Mouse (Mus musculus) hindbrain, embryonic 11.5 days (tissue): ENCODE measurements at regions not wholly inside any gene's neighbourhood (a gene's known extent, or its start where the extent isn't known, plus 50 kb on each side); places are given as distances from the start of the nearest gene placed in this dataset.

Source experiments
- ATAC-seq: fragments of 200-750 bp; cut with Nextera tagmentation; 2 replicates; pipeline ENCODE4 v1.8.0; 2017; ENCODE audit warnings: mild to moderate bottlenecking, moderate TSS enrichment, moderate library complexity; ENCODE audit not compliant: low FRiP score
- DNase-seq: peaks from one replicate; pipeline ENCODE4 v3.0.0-alpha.2; 2015; ENCODE audit warnings: low spot score
- H3K27ac ChIP-seq: fragments of 300-500 bp; sonication (generic); 2 replicates; pipeline ENCODE4 v1.5.1; 2014; ENCODE audit warnings: mild to moderate bottlenecking, low read depth, low read length
- H3K27me3 ChIP-seq: fragments of 300-500 bp; sonication (generic); 2 replicates; pipeline ENCODE4 v1.6.1; 2014; ENCODE audit warnings: mild to moderate bottlenecking, low read length, moderate library complexity, mixed read lengths; ENCODE audit not compliant: control insufficient read depth, insufficient read depth
- H3K36me3 ChIP-seq: fragments of 300-500 bp; sonication (generic); 2 replicates; pipeline ENCODE4 v1.6.1; 2014; ENCODE audit warnings: mild to moderate bottlenecking, low read length, moderate library complexity, mixed read lengths; ENCODE audit not compliant: control insufficient read depth, insufficient read depth
- H3K4me1 ChIP-seq: fragments of 300-500 bp; sonication (generic); replicated peaks from 2 replicates; pipeline ENCODE4 v1.6.1; 2014; ENCODE audit warnings: low read length, mixed read lengths; ENCODE audit not compliant: control insufficient read depth, insufficient read depth
- H3K4me2 ChIP-seq: fragments of 300-500 bp; sonication (generic); replicated peaks from 2 replicates; pipeline ENCODE4 v1.6.1; 2014; ENCODE audit warnings: mild to moderate bottlenecking, low read depth, low read length
- H3K4me3 ChIP-seq: fragments of 300-500 bp; sonication (generic); 2 replicates; pipeline ENCODE4 v1.5.1; 2014; ENCODE audit warnings: low read depth, low read length
- H3K9ac ChIP-seq: fragments of 300-500 bp; sonication (generic); 2 replicates; pipeline ENCODE4 v1.6.1; 2014; ENCODE audit warnings: low read depth, low read length
- H3K9me3 ChIP-seq: fragments of 300-500 bp; sonication (generic); 2 replicates; pipeline ENCODE4 v1.6.1; 2016; ENCODE audit warnings: low read length; ENCODE audit not compliant: control insufficient read depth
- WGBS: fragments of 180-500 bp; shearing (Covaris S2); extraction: QIAGEN DNeasy Blood & Tissue Kit; methylation state at CpG from one replicate; pipeline ENCODE4 v1.1.7; 2014; 5-methylcytosine and 5-hydroxymethylcytosine counted together

DNA sequence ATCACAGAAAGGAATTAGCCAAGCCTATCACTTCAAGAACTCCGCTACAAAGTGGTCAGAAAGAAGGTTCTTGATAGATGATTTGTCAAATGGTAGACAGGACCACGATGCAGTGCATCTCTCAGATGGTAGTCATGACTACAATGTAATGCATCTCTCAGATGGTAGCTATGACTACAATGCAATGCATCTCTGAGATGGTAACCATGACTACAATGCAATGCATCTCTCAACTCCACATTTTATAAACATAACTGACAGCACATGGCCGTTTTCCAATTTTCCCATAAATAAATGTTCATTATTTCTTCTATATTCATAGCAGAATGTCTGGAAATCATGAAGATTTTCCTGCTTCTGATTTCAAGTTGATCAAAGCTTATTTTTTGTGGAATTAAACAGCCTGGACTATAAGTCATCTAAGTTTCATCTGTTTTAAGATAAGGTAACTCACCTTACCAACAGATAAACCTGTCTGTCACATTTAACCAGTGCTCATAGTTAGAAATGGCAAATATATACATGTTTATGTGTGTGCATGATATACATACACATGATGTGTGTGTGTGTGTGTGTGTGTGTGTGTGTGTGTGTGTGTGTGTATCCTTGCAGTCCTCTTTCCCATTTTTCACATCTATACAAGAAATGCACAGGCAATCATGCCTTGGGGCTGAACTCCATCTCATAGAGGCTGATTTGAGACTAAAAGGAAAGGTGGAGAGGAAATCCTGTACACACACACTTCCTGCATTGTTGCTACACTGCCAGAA lies 122.4 kb downstream of the Phf3 start:
- Histone ChIP-seq H3K9ac (no peak overlapping the region), H3K27me3 (no peaks in the 10 kb centered on the region), H3K4me3 (no peak overlapping the region), H3K9me3 (no peaks in the 10 kb centered on the region), H3K4me1 (no peaks in the 10 kb centered on the region), H3K36me3 (no peaks in the 10 kb centered on the region), H3K4me2 (no peak overlapping the region), H3K27ac (no peak overlapping the region)
- DNase-seq (peak; percentile 5), ATAC-seq (0 out of 2 replicates have a peak, but pooled peaks have one; percentile 57)
- WGBS: 69% methylated on average over 3 of the region's 3 CpGs

DNA sequence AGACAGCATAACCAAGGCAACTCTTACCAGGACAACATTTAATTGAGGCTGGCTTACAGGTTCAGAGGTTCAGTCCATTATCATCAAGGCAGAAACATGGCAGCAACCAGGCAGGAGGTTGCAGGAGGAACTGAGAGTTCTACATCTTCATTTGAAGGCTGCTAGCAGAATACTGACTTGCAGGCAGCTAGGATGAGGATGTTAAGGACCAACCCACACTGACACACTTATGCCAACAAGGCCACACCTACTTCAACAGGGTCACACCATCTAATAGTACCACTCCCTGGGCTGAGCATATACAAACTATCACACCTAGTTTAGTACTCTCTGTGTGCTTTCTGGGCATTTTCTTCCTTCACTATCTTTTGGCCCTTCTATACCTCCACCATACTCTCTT lies 131.8 kb downstream of the Phf3 start:
- H3K4me3 ChIP-seq: no peak overlapping the region
- H3K9ac ChIP-seq: no peak overlapping the region
- H3K4me2 ChIP-seq: no peak overlapping the region
- no peak overlapping the region for H3K27ac ChIP-seq
- no peaks in the 10 kb centered on the region for H3K9me3 ChIP-seq
- H3K27me3 ChIP-seq: no peaks in the 10 kb centered on the region
- ATAC-seq (no peak), DNase-seq (no peak)
- no peaks in the 10 kb centered on the region for H3K4me1 ChIP-seq
- no peaks in the 10 kb centered on the region for H3K36me3 ChIP-seq

DNA sequence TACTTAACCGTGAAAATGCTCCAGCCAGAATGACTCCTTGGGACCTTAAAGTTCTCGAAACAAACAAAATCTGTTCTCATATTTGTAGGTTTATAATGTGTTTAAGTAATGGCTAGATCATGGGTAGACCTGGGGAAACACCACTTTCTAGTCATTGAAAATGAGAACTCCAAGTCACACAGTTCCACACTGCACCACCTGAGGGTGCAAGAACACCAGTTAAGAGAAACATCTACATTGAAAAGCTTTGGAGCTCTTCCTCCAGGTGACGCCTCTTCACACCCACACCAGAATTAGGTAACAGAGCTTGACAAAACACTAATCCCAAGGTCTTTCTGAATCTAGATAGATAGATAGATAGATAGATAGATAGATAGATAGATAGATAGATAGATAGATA lies 132.9 kb downstream of the Phf3 start:
- H3K36me3 ChIP-seq: no peaks in the 10 kb centered on the region
- no peak overlapping the region for H3K9ac ChIP-seq
- ATAC-seq: no peak
- H3K27ac ChIP-seq: no peak overlapping the region
- H3K27me3 ChIP-seq: no peaks in the 10 kb centered on the region
- no peak overlapping the region for H3K4me3 ChIP-seq
- no peaks in the 10 kb centered on the region for H3K9me3 ChIP-seq
- 79% methylated on average over 3 of the region's 3 CpGs for whole genome bisulfite sequencing
- H3K4me2 ChIP-seq: no peak overlapping the region
- peak; percentile 18 for DNase-seq
- H3K4me1 ChIP-seq: no peaks in the 10 kb centered on the region

DNA sequence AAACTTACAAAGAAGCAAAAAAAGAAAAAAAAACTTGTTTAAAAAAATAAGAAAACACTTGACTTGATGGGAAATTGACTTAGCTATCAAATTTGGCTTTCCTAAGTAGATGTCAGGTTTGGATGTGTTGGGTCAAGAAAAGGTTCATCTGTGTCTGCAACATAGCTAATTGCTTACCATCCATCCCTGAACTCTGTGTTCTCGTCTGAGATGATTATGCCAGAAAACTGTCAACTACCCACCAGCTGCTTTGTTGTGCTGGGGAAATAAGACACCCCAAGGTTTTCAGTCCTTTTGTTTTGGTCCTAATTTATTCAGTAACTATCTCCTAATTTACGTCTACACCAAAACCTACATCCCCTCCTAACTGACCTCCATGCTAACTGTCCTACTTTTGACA lies 152.2 kb downstream of the Phf3 start:
- Histone ChIP-seq H3K4me1 (no peaks in the 10 kb centered on the region), H3K4me3 (no peak overlapping the region), H3K27ac (no peak overlapping the region), H3K36me3 (no peaks in the 10 kb centered on the region), H3K4me2 (no peak overlapping the region), H3K27me3 (no peaks in the 10 kb centered on the region), H3K9ac (no peak overlapping the region), H3K9me3 (no peaks in the 10 kb centered on the region)
- ATAC-seq (no peak), DNase-seq (no peak)
- 63% methylated on average over 2 of the region's 2 CpGs for WGBS

DNA sequence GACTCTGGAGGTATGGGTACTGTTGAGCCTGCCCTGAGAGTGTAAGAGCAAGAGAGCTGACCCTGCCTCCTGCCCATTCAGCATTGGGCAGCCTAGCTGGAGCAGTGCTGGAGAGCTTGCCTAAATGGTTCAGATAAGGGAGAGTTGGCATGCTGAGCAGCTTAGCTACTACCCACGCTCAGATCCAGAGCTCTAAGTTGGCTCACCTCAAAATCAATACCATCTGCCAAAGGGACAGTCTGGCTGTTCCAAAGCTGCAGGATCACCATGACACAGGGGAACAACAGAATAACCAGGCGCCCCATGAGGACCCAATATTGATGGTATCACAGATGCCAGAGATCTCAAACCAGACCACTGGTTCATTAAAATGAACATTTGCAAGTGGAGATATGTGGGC lies 152.9 kb downstream of the Phf3 start:
- no peak overlapping the region for H3K27ac ChIP-seq
- no peak overlapping the region for H3K4me3 ChIP-seq
- no peak overlapping the region for H3K4me2 ChIP-seq
- H3K27me3 ChIP-seq: no peaks in the 10 kb centered on the region
- no peak overlapping the region for H3K9ac ChIP-seq
- no peaks in the 10 kb centered on the region for H3K36me3 ChIP-seq
- WGBS: 86% methylated on average over 2 of the region's 2 CpGs
- no peaks in the 10 kb centered on the region for H3K4me1 ChIP-seq
- DNase-seq: no peak
- no peak for ATAC-seq
- no peaks in the 10 kb centered on the region for H3K9me3 ChIP-seq

DNA sequence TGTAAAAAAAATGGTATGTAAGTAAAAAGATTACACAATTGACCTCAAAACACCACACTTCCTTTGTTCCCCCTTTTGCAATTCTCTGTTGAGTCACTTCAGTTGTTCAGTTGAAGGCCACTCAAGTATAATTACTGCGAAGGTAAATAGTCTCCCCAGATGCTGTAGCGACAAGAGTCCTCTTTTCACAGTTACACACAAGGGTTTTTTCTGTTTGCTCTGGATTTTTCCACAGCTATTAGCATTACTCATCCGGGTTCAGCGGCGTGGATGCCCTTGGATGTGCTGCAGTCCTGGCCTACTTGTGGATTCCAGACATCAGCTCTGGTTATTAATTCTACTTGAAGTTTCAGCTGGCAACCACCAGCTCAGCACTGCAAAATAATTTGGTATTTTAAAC lies 155.1 kb downstream of the Phf3 start:
- H3K4me1 ChIP-seq: no peaks in the 10 kb centered on the region
- no peaks in the 10 kb centered on the region for H3K36me3 ChIP-seq
- H3K4me3 ChIP-seq: no peak overlapping the region
- no peaks in the 10 kb centered on the region for H3K9me3 ChIP-seq
- 92% methylated on average over 5 of the region's 5 CpGs for WGBS
- H3K27ac ChIP-seq: no peak overlapping the region
- no peak overlapping the region for H3K4me2 ChIP-seq
- ATAC-seq: no peak
- H3K9ac ChIP-seq: no peak overlapping the region
- H3K27me3 ChIP-seq: no peaks in the 10 kb centered on the region
- no peak for DNase-seq

DNA sequence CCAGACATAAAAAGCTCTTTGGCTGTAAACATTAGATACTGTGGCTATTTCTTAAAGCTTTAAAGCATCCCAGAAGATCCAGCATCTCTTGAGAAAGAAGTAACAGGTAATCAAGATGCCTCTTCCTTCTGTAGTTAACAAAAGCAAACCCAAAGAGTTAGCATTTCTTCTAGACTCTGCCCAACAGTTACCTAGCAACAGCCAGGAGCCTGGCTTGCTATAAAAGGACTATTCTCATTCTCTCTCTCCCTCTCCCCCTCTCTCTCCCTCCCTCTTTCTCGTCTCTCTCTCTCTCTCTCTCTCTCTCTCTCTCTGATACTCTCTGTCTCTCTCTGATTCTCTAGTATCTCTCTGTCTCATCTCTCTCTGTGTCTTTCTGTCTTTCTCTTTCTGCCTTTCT lies 157.4 kb downstream of the Phf3 start:
- 75% methylated on average over 1 of the region's 1 CpGs for WGBS
- Histone ChIP-seq H3K4me3 (no peak overlapping the region), H3K4me2 (no peak overlapping the region), H3K27ac (no peak overlapping the region), H3K9me3 (no peaks in the 10 kb centered on the region), H3K27me3 (no peaks in the 10 kb centered on the region), H3K9ac (no peak overlapping the region), H3K36me3 (no peaks in the 10 kb centered on the region), H3K4me1 (no peaks in the 10 kb centered on the region)
- ATAC-seq (no peak), DNase-seq (no peak)

DNA sequence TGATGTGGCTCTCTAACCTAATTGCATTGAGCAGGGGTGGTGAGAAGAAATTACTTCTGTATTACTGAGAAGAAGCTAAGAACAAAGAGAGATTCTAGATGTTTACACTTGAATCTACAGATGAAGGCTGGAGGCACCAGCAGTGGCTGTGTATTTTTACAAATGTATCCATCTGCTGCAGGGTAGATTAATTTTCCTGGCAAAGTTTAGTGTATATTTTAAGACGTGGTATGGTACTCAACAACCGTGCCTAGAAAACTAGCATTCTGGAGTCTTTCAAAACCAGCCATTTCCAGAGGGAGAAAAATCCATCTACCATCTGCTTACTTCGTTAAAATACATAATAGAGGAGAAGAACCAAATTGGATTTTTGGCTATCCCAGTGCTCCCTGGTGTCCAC lies 172.6 kb downstream of the Phf3 start:
- H3K27me3 ChIP-seq: no peaks in the 10 kb centered on the region
- H3K9ac ChIP-seq: no peak overlapping the region
- no peaks in the 10 kb centered on the region for H3K9me3 ChIP-seq
- DNase-seq (no peak), ATAC-seq (no peak)
- H3K27ac ChIP-seq: no peak overlapping the region
- H3K4me2 ChIP-seq: no peak overlapping the region
- no peak overlapping the region for H3K4me3 ChIP-seq
- 75% methylated on average over 3 of the region's 3 CpGs for WGBS
- no peaks in the 10 kb centered on the region for H3K36me3 ChIP-seq
- H3K4me1 ChIP-seq: no peaks in the 10 kb centered on the region

DNA sequence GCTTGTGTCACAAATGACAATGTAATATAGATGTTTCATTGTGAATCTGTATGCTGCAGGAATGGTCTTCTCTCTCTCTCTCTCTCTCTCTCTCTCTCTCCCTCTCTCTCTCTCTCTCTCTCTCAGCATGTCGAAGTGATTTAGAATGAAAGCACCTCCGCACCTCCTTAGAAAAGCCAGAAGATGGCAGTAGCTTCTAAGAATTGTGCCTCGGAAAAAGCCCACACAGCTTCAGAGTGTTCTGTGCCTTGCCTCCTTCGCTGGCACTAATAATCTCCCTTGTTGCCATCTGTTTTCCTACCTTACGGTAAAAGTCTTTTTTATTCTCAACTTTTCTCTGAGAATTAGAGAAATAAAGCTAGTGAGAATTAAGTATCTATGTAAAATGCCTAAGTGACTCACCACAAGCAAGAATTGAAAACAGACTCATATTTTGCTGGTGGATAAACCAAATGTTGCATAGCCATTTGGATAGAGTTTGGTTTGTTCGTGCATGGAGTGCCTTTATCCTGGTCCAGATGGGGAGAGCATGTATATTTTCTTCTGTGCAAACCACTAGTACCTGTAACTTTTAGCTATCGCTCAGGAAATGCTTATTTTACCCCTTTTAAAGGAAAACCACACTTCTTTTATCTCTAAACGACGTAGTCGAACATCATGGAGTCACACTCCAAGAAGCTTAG lies 173.2 kb downstream of the Phf3 start:
- peak; percentile 71 for ATAC-seq
- 51% methylated on average over 10 of the region's 10 CpGs for WGBS
- DNase-seq: peak; percentile 64
- Histone ChIP-seq H3K36me3 (no peaks in the 10 kb centered on the region), H3K9me3 (no peaks in the 10 kb centered on the region), H3K27me3 (no peaks in the 10 kb centered on the region), H3K4me2 (no peak overlapping the region), H3K4me3 (no peak overlapping the region), H3K9ac (no peak overlapping the region), H3K27ac (no peak overlapping the region), H3K4me1 (no peaks in the 10 kb centered on the region)
